Mouse (Mus musculus) lung, adult 2 months (tissue): Measurements from ENCODE around the gene Sf3a3.
"Not testable (repeated sequence)": the region's sequence is repeated elsewhere in the genome, so short reads cannot be mapped to it uniquely, and the experiment has no call there.

Source experiments
- CTCF ChIP-seq: fragments of 200-500 bp; IDR thresholded peaks from 2 replicates; pipeline ENCODE4 v1.5.1; 2011; ENCODE audit warnings: mild to moderate bottlenecking, low read length, control low read depth; ENCODE audit not compliant: insufficient read depth
- POLR2A ChIP-seq: fragments of 200-500 bp; IDR thresholded peaks from 2 replicates; pipeline ENCODE4 v1.6.1; 2011; ENCODE audit warnings: low read depth, mild to moderate bottlenecking, control low read depth, low read length, borderline replicate concordance; ENCODE audit errors: extremely low read depth

DNA sequence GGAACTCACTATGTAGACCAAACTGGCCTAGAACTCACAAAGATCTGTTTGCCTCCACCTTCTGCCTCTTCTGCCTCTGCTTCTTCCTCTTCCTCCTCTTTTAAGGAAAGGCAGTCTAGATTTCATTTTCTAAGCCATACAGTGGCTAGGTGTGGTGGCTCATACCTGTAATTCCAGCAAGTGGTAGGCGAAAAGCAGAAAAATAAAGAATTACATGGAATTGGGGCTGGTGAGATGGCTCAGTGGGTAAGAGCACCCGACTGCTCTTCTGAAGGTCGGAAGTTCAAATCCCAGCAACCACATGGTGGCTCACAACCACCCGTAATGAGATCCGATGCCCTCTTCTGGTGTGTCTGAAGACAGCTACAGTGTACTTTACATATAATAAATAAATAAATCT, 726 bp upstream of the Sf3a3 start:
- not testable (repeated sequence) for TF ChIP-seq POLR2A, CTCF
